Mouse (Mus musculus) lung, embryonic 14.5 days (tissue): ENCODE measurements around the gene Lonp2. TPM values are rescaled to one million over a fixed set of nuclear protein-coding genes. Genes with fewer than 3 reads are reported as not detected.

Experiments
- ATAC-seq: fragments of 200-750 bp; cut with Nextera tagmentation; 2 replicates; pipeline ENCODE4 v1.8.0; 2017; ENCODE audit warnings: mild to moderate bottlenecking, moderate TSS enrichment, moderate library complexity; ENCODE audit not compliant: insufficient read depth
- DNase-seq: peaks from one replicate; pipeline ENCODE4 v3.0.0-alpha.2; 2015
- H3K27ac ChIP-seq: fragments of 300-500 bp; sonication (generic); 2 replicates; pipeline ENCODE4 v1.5.1; 2014; ENCODE audit warnings: low read depth, mild to moderate bottlenecking, moderate library complexity
- H3K27me3 ChIP-seq: fragments of 300-500 bp; sonication (generic); 2 replicates; pipeline ENCODE4 v1.6.1; 2014; ENCODE audit warnings: low read length, control low read depth; ENCODE audit not compliant: insufficient read depth
- H3K36me3 ChIP-seq: fragments of 300-500 bp; sonication (generic); 2 replicates; pipeline ENCODE4 v1.6.1; 2014; ENCODE audit warnings: control low read depth; ENCODE audit not compliant: insufficient read depth
- H3K4me1 ChIP-seq: fragments of 300-500 bp; sonication (generic); 2 replicates; pipeline ENCODE4 v1.6.1; 2014; ENCODE audit warnings: antibody characterized with exemption, control low read depth; ENCODE audit not compliant: insufficient read depth
- H3K4me2 ChIP-seq: fragments of 300-500 bp; sonication (generic); 2 replicates; pipeline ENCODE4 v1.6.1; 2014; ENCODE audit warnings: mild to moderate bottlenecking
- H3K4me3 ChIP-seq: fragments of 300-500 bp; sonication (generic); 2 replicates; pipeline ENCODE4 v1.5.1; 2014; ENCODE audit warnings: low read depth, low read length
- H3K9ac ChIP-seq: fragments of 300-500 bp; sonication (generic); 2 replicates; pipeline ENCODE4 v1.6.1; 2014
- H3K9me3 ChIP-seq: fragments of 300-500 bp; sonication (generic); 2 replicates; pipeline ENCODE4 v1.6.1; 2016; ENCODE audit warnings: low read depth, low read length, control low read depth
- CTCF ChIP-seq: IDR thresholded peaks from 2 replicates; pipeline ENCODE4 v1.5.1; 2016; ENCODE audit warnings: antibody characterized with exemption, low read depth
- WGBS: fragments of 180-500 bp; shearing (Covaris S2); extraction: QIAGEN DNeasy Blood & Tissue Kit; methylation state at CpG from one replicate; pipeline ENCODE4 v1.1.7; 2014; 5-methylcytosine and 5-hydroxymethylcytosine counted together
- polyA plus RNA-seq: library from polyadenylated mRNA; unstranded; fragments of >200 nt; fragmentation: Nextera tagmentation; extraction: Ambion mirVana; gene quantifications from 2 replicates; pipeline ENCODE4 v1.2.1, GENCODE M21; 2014

The Lonp2 gene
- polyA plus RNA-seq, 1 experiment from 2014 or later = 48.0 TPM

DNA sequence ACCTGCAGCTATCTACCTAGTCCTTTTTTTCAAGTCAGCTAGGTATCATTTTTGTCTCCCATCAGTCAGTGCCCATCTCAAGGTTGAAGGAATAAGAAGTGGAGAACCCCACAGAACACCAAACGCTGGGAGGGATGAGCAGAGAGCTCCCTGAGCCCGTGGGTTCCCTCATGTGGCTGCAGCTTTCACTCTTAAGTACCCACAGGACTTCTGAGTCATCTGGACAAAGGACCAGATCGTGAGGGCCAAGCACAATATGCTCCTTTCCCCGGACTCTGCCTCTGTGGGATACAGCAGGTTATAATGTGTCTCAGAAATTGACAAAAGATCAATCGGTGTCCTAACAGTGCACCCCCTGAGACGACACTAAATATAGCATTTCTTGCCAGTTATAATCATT lies 103.1 kb downstream of the Lonp2 start:
- Histone ChIP-seq H3K4me3 (no peak overlapping the region), H3K4me1 (0 out of 2 replicates have a peak, but pooled peaks cover 2% of the 10 kb centered on the region), H3K36me3 (peaks cover 20% of the 10 kb centered on the region), H3K27ac (no peak overlapping the region), H3K9ac (no peak overlapping the region), H3K4me2 (no peak overlapping the region), H3K27me3 (no peaks in the 10 kb centered on the region), H3K9me3 (no peaks in the 10 kb centered on the region)
- DNase-seq = no peak
- TF ChIP-seq CTCF = no peak
- ATAC-seq = no peak
- 76% methylated on average over 6 of the region's 6 CpGs for WGBS

DNA sequence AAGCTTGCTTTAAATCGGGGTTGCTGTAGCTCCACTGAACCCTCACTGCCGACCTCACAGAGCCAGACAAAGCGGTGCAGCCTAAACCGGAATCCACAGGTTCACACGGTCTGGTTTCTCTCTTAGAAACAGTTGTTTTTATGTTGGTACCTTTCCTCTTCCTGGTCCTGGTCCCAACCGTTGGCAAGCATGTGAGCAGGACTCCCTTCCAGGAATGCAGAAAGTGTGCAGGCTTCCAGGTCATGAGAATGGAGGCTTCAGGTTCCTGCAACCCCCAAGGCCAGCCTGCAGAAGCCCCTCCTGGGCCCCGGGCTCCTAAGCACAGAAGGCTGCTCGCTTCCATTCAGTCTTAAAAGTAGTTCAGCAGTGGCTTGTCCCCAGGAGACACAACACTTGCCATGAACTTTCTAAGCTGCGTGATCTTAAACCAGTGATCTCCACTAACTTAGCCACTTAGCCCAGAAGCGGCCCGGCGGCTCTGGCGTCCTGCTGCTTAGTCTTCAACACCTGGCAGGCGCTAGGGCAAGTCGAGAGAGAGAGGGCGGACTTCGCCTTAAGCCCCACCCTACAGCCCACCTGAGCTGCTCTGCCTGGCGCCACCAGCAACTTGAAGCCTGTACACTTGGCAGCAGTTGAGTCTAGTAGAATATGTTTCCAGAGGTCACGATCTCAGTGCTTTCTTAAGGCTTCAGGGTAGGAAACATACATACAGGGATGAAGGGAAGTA lies 104.5 kb downstream of the Lonp2 start:
- Histone ChIP-seq H3K9ac (no peak overlapping the region), H3K4me3 (no peak overlapping the region), H3K4me2 (no peak overlapping the region), H3K4me1 (0 out of 2 replicates have a peak, but pooled peaks cover 2% of the 10 kb centered on the region), H3K27ac (peak overlapping the region; percentile 6; the same call in 1 of the 2 replicates), H3K36me3 (peaks cover 11% of the 10 kb centered on the region; the same call in 1 of the 2 replicates), H3K27me3 (no peaks in the 10 kb centered on the region), H3K9me3 (no peaks in the 10 kb centered on the region)
- no peak for TF ChIP-seq CTCF
- 57% methylated on average over 19 of the region's 19 CpGs for WGBS
- ATAC-seq (peak; percentile 49; the same call in 1 of the 2 replicates), DNase-seq (peak; percentile 44)

DNA sequence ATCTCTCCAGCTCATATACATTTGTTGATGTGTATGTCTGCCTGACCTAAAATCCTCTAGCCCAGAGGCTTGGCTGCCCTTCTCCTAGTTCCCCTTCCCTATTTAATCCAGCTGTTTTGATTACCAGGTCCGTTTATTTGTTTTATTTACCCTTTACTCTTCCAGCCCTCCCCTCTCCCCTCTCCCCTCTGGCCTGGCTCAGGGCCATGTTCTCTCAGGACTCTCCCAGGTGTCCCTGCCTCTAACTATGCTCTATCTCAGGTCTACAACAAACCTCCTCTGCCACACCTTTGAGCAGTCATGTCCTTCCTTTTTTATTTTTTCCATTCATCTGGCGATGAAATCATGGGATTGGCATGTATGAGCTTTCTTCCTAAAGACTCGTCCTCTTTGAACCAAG lies 106.5 kb downstream of the Lonp2 start:
- Histone ChIP-seq H3K9ac (no peak overlapping the region), H3K4me2 (no peak overlapping the region), H3K27ac (no peak overlapping the region), H3K36me3 (peaks cover 6% of the 10 kb centered on the region; the same call in 1 of the 2 replicates), H3K4me3 (no peak overlapping the region), H3K9me3 (no peaks in the 10 kb centered on the region), H3K27me3 (no peaks in the 10 kb centered on the region), H3K4me1 (0 out of 2 replicates have a peak, but pooled peaks cover 2% of the 10 kb centered on the region)
- DNase-seq (no peak), ATAC-seq (no peak)
- TF ChIP-seq CTCF = no peak
- 37% methylated on average over 3 of the region's 3 CpGs for WGBS

DNA sequence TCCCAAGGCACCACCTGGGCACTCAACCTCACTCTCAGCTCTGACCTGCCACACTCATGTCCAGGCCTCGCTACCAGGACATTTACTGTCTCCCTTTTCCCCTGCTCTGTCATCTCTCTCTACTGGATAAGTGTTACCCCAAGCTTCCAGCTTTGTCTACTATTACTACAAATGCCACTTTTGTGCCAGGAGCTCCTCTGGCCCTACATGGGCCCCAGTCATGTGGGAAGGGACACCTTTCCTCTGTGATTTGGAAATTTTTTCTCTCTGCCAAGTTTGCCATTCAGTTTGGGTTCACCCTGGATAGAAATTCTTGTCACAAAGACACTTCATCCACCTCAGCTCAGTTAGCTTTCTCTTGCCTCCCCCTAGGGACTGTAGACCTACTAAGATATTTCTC lies 107.0 kb downstream of the Lonp2 start:
- H3K9ac ChIP-seq = no peak overlapping the region
- peaks cover 5% of the 10 kb centered on the region; the same call in 1 of the 2 replicates for H3K36me3 ChIP-seq
- no peak for DNase-seq
- no peak for TF ChIP-seq CTCF
- H3K27ac ChIP-seq = no peak overlapping the region
- no peaks in the 10 kb centered on the region for H3K27me3 ChIP-seq
- no peak for ATAC-seq
- 0 out of 2 replicates have a peak, but pooled peaks cover 2% of the 10 kb centered on the region for H3K4me1 ChIP-seq
- 78% methylated on average over 1 of the region's 1 CpGs for WGBS
- no peak overlapping the region for H3K4me3 ChIP-seq
- no peaks in the 10 kb centered on the region for H3K9me3 ChIP-seq
- H3K4me2 ChIP-seq = no peak overlapping the region

DNA sequence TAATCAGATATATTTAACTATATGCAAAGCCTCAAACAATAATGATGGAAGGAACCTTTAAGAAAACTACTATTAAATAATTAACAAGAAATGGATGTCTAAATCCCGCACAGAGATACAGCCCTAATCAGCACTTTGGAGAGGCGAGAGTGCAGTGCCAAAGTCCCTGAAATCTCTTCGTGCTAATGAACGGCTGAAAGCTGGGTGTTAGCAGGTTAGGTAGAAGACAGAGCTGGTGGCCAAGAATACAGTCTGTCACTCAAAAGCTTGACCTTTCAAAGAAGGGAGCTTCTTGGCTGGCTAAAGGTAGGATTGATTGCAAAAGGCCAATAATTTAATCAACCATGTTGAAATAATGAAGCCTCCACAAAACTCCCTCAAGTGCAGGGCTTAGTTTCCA lies 110.3 kb downstream of the Lonp2 start:
- Histone ChIP-seq H3K9ac (no peak overlapping the region), H3K4me1 (no peaks in the 10 kb centered on the region), H3K36me3 (no peaks in the 10 kb centered on the region), H3K27me3 (no peaks in the 10 kb centered on the region), H3K9me3 (no peaks in the 10 kb centered on the region), H3K4me2 (no peak overlapping the region), H3K4me3 (no peak overlapping the region), H3K27ac (no peak overlapping the region)
- WGBS = 75% methylated on average over 4 of the region's 4 CpGs
- no peak for TF ChIP-seq CTCF
- no peak for ATAC-seq
- DNase-seq = no peak

DNA sequence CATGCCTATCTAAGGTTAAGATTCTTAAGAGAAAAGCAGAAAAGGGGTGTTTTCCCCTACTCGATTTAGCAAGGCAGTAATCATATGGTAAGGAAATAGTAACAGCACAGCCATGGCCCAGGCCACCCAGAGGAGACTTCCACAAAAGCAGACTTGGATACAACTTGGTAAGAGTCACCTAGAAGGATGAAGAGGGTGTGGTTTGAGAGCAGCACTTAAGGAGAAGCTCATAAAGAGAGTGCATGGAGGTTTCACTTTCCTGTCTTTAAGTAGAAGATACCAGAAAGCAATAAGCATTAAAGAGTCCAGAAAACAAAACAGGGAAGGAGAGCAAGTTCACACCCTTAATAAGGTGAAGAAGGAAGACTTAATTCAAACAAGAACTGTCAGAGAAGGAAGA lies 111.1 kb downstream of the Lonp2 start:
- no peak for TF ChIP-seq CTCF
- no peaks in the 10 kb centered on the region for H3K27me3 ChIP-seq
- 61% methylated on average over 1 of the region's 1 CpGs for WGBS
- H3K4me2 ChIP-seq = no peak overlapping the region
- H3K27ac ChIP-seq = no peak overlapping the region
- H3K4me1 ChIP-seq = no peaks in the 10 kb centered on the region
- ATAC-seq = no peak
- no peak overlapping the region for H3K4me3 ChIP-seq
- H3K9me3 ChIP-seq = no peaks in the 10 kb centered on the region
- no peak for DNase-seq
- H3K36me3 ChIP-seq = no peaks in the 10 kb centered on the region
- H3K9ac ChIP-seq = no peak overlapping the region

DNA sequence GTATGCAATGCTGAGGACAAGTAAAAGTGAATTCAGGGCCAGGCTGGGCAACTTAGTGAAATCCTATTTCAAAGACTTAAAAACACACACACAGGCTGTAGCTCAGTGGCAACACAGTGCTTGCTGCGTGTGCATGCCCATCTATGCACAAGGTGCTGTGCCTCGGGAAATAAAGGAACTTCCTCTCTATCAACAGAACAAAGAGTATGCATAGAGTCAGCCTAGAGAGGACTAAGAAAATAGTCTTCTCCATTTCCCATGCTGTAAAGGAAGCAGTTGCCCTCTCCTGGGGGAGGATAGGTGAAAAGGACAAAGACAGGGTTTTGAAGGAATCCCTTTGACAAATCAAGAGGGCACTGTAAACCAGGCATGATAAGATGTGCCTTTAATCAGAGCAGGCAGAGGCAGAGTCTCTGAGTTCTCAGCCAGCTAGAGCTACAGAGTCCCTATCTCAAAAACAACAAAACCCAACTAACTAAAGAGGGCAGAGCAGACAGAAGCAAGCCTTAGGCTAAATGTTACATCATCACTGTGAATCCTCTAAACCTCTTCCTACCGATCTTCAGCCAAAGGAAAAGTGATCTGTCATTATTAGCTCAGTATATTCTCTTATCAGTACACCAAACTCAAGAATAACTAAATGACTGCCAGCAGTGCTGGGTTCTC lies 111.7 kb downstream of the Lonp2 start:
- DNase-seq (no peak), ATAC-seq (no peak)
- no peak for TF ChIP-seq CTCF
- no peaks in the 10 kb centered on the region for H3K27me3 ChIP-seq
- no peak overlapping the region for H3K4me2 ChIP-seq
- no peaks in the 10 kb centered on the region for H3K36me3 ChIP-seq
- H3K4me3 ChIP-seq = no peak overlapping the region
- no peaks in the 10 kb centered on the region for H3K4me1 ChIP-seq
- WGBS = 33% methylated on average over 3 of the region's 3 CpGs
- H3K9ac ChIP-seq = no peak overlapping the region
- no peaks in the 10 kb centered on the region for H3K9me3 ChIP-seq
- no peak overlapping the region for H3K27ac ChIP-seq
